29 mouse cellular contexts compared by ENCODE assay signal in genomic region chr1:137220226-137220625, GRCm38 (mm10).
A peak's percentile ranks its signal among the peaks of the same experiment; 100 is the strongest.
DNase-seq lines count a peak whose midpoint lies in the region; ATAC-seq and TF ChIP-seq lines count a peak whose summit lies in the region.
"Had no signal": no experiment of that assay in that cellular context is flagged by ENCODE, and none has a peak within 500 bp of the region (broad histone marks: within the 10 kb centered on the region; RNA-seq: fewer than 3 reads in every experiment).

No protein-coding gene starts in this region.

- no peaks in the 10 kb centered on the region for H3K27me3 ChIP-seq in hindbrain, embryonic 11.5 days (ENCODE audit: control insufficient read depth, insufficient read depth, low read length)
- H3K27me3 ChIP-seq in hindbrain, embryonic 13.5 days = peaks cover 13% of the 10 kb centered on the region; the same call in 1 of the 2 replicates
- H3K27me3 ChIP-seq in neural tube, embryonic 12.5 days (replicated peaks) = no peaks in the 10 kb centered on the region
- H3K27me3 ChIP-seq in kidney, embryonic 15.5 days = peaks cover 9% of the 10 kb centered on the region; the same call in 1 of the 2 replicates
- H3K27me3 ChIP-seq: CH12.LX; stomach, embryonic 15.5 days had no signal

- H3K27ac ChIP-seq in hindbrain, embryonic 11.5 days (ENCODE audit: low read depth, low read length) = no peak overlapping the region
- H3K27ac ChIP-seq in hindbrain, embryonic 13.5 days = no peak overlapping the region
- H3K27ac ChIP-seq in neural tube, embryonic 12.5 days = no peak overlapping the region
- H3K27ac ChIP-seq in kidney, embryonic 15.5 days = no peak overlapping the region
- H3K27ac ChIP-seq: hindbrain, embryonic 15.5 days; layer of hippocampus, adult 2 months; left cerebral cortex, adult 2 months; limb, embryonic 12.5 days; liver, embryonic 15.5 days; midbrain, embryonic 13.5 days; stomach, embryonic 15.5 days had no signal

- intact Hi-C loops in gastrocnemius, postnatal 14 days (cut with DNase I; ENCODE audit: low total_unique reads) = loop anchor here (10.0 kb wide), 2 partner anchors 495 to 665 kb away; no protein-coding TSS in a partner anchor

- TF ChIP-seq CTCF in brain, embryonic 14.5 days (IDR thresholded peaks at IDR 0.05; ENCODE audit: borderline replicate concordance, extremely low read depth, insufficient read depth, insufficient read length) = no peak

- H3K4me2 ChIP-seq in hindbrain, embryonic 11.5 days (replicated peaks; ENCODE audit: low read depth, low read length) = no peak overlapping the region
- H3K4me2 ChIP-seq in hindbrain, embryonic 13.5 days = no peak overlapping the region
- no peak overlapping the region for H3K4me2 ChIP-seq in neural tube, embryonic 12.5 days (replicated peaks)
- H3K4me2 ChIP-seq in kidney, embryonic 15.5 days = no peak overlapping the region
- H3K4me2 ChIP-seq: liver, embryonic 15.5 days had no signal

- no peak for TF ChIP-seq POLR2A in brain, embryonic 14.5 days (IDR thresholded peaks at IDR 0.05; ENCODE audit: borderline replicate concordance, extremely low read depth, insufficient read depth, insufficient read length, poor library complexity, severe bottlenecking)

- DNase-seq in embryo, embryonic 10 days (ENCODE audit: low spot score) = peak; percentile 24
- no peak for DNase-seq in embryo, embryonic 9.5 days (ENCODE audit: extremely low spot score)
- peak; percentile 46 for DNase-seq in hindbrain, embryonic 11.5 days (ENCODE audit: low spot score)
- peak; percentile 23 for DNase-seq in brain, embryonic 14.5 days (ENCODE audit: low read depth)
- no peak for DNase-seq in gastrocnemius, postnatal 14 days
- DNase-seq: adrenal gland, adult 2 months; adrenal gland, postnatal 36 days; cerebellum, adult 8-10 months; cerebellum, postnatal 25 days; forebrain, postnatal 0 days; heart, postnatal 14 days; kidney, adult 18-20 months; kidney, postnatal 36 days; lung, embryonic 14.5 days; lung, postnatal 14 days; right cerebral cortex, postnatal 14 days; thymus, postnatal 14 days had no signal

- 44% methylated on average over 6 of the region's 6 CpGs for WGBS in hindbrain, embryonic 11.5 days
- WGBS in hindbrain, embryonic 13.5 days = 22% methylated on average over 6 of the region's 6 CpGs
- 24% methylated on average over 6 of the region's 6 CpGs for WGBS in neural tube, embryonic 12.5 days
- 77% methylated on average over 6 of the region's 6 CpGs for WGBS in kidney, embryonic 15.5 days

- no peak overlapping the region for H3K4me3 ChIP-seq in hindbrain, embryonic 11.5 days (ENCODE audit: low read depth, low read length)
- no peak overlapping the region for H3K4me3 ChIP-seq in hindbrain, embryonic 13.5 days
- no peak overlapping the region for H3K4me3 ChIP-seq in neural tube, embryonic 12.5 days
- H3K4me3 ChIP-seq in kidney, embryonic 15.5 days (replicated peaks) = no peak overlapping the region
- H3K4me3 ChIP-seq: layer of hippocampus, adult 2 months; left cerebral cortex, adult 2 months; limb, embryonic 12.5 days; liver, embryonic 15.5 days; midbrain, embryonic 13.5 days; stomach, embryonic 15.5 days had no signal

- peak; percentile 68 for ATAC-seq in hindbrain, embryonic 11.5 days (ENCODE audit: low FRiP score)
- no peak for ATAC-seq in hindbrain, embryonic 13.5 days (ENCODE audit: low FRiP score)
- ATAC-seq in neural tube, embryonic 12.5 days (ENCODE audit: low FRiP score, low read depth) = 0 out of 2 replicates have a peak, but pooled peaks have one; percentile 31
- no peak for ATAC-seq in kidney, embryonic 15.5 days (replicated peaks; ENCODE audit: low FRiP score)
- ATAC-seq: activated CD4-positive, CD25-positive, alpha-beta regulatory T cell, adult 4 months had no signal

- H3K4me1 ChIP-seq in hindbrain, embryonic 11.5 days (replicated peaks; ENCODE audit: control insufficient read depth, insufficient read depth, low read length) = no peaks in the 10 kb centered on the region; the same call in 1 of the 2 replicates
- H3K4me1 ChIP-seq in hindbrain, embryonic 13.5 days (replicated peaks) = peaks cover 11% of the 10 kb centered on the region
- peaks cover 5% of the 10 kb centered on the region; the same call in 1 of the 2 replicates for H3K4me1 ChIP-seq in neural tube, embryonic 12.5 days
- peaks cover 22% of the 10 kb centered on the region for H3K4me1 ChIP-seq in kidney, embryonic 15.5 days
- H3K4me1 ChIP-seq: liver, embryonic 15.5 days had no signal

- no peak overlapping the region for H3K9ac ChIP-seq in hindbrain, embryonic 11.5 days (ENCODE audit: low read depth, low read length)
- no peak overlapping the region for H3K9ac ChIP-seq in hindbrain, embryonic 13.5 days
- H3K9ac ChIP-seq in neural tube, embryonic 12.5 days = no peak overlapping the region
- no peak overlapping the region for H3K9ac ChIP-seq in kidney, embryonic 15.5 days
- H3K9ac ChIP-seq: forebrain, postnatal 0 days; hindbrain, embryonic 15.5 days; limb, embryonic 12.5 days; liver, embryonic 15.5 days; lung, embryonic 14.5 days; midbrain, embryonic 13.5 days; stomach, embryonic 15.5 days had no signal

- H3K36me3 ChIP-seq in hindbrain, embryonic 11.5 days (ENCODE audit: control insufficient read depth, insufficient read depth, low read length) = no peaks in the 10 kb centered on the region
- no peaks in the 10 kb centered on the region for H3K36me3 ChIP-seq in hindbrain, embryonic 13.5 days
- H3K36me3 ChIP-seq in neural tube, embryonic 12.5 days = no peaks in the 10 kb centered on the region
- no peaks in the 10 kb centered on the region for H3K36me3 ChIP-seq in kidney, embryonic 15.5 days
- H3K36me3 ChIP-seq: hindbrain, embryonic 15.5 days; limb, embryonic 12.5 days; liver, embryonic 15.5 days; midbrain, embryonic 13.5 days; stomach, embryonic 15.5 days had no signal

- no peaks in the 10 kb centered on the region for H3K9me3 ChIP-seq in hindbrain, embryonic 11.5 days (ENCODE audit: control insufficient read depth, low read length)
- no peaks in the 10 kb centered on the region for H3K9me3 ChIP-seq in hindbrain, embryonic 13.5 days
- H3K9me3 ChIP-seq in neural tube, embryonic 12.5 days = no peaks in the 10 kb centered on the region
- no peaks in the 10 kb centered on the region for H3K9me3 ChIP-seq in kidney, embryonic 15.5 days (replicated peaks)
- H3K9me3 ChIP-seq: hindbrain, embryonic 15.5 days; limb, embryonic 12.5 days; liver, embryonic 15.5 days; midbrain, embryonic 13.5 days; stomach, embryonic 15.5 days had no signal

Comparison
In these comparisons a context has a peak if more than half of its experiments do, and no peak if none do; other contexts are left out.
1. DNase-seq: peak in embryo, embryonic 10 days (single experiment), hindbrain, embryonic 11.5 days (single experiment) and brain, embryonic 14.5 days (single experiment); none in embryo, embryonic 9.5 days (single experiment) and gastrocnemius, postnatal 14 days (single experiment).
2. ATAC-seq: peak in hindbrain, embryonic 11.5 days (single experiment) and neural tube, embryonic 12.5 days (single experiment); none in hindbrain, embryonic 13.5 days (single experiment) and kidney, embryonic 15.5 days (single experiment).